Mouse (Mus musculus): ENCODE data around the gene Ctnnbip1.

GRCm38 (mm10) chr4:149484566-149484965 lies 33.5 kb upstream of the Ctnnbip1 start:
- no peak for TF ChIP-seq CTCF (IDR thresholded peaks at IDR 0.05)
- TF ChIP-seq EP300 (IDR thresholded peaks at IDR 0.05) = no peak
